ENCODE assay signal across 27 mouse cellular contexts in genomic region chr17:57801180-57801579, GRCm38 (mm10). TPM values are rescaled to one million over a fixed set of nuclear protein-coding genes. Genes with fewer than 3 reads are reported as not detected.
"Had no signal": no experiment of that assay in that cellular context is flagged by ENCODE, and none has a peak within 500 bp of the region (broad histone marks: within the 10 kb centered on the region; RNA-seq: fewer than 3 reads in every experiment).

No protein-coding gene starts in this region.

- DNase-seq: kidney, adult 18-20 months; kidney, adult 9 months; kidney, postnatal 14 days; layer of hippocampus, adult 9-11 months; liver, embryonic 13.5 days; lung, adult 2 months; lung, postnatal 14 days; lung, postnatal 4 days; midbrain, embryonic 14.5 days; right cerebral cortex, postnatal 25 days; spleen, adult 18-20 months; thymus, adult 18-20 months; thymus, postnatal 14 days; thymus, postnatal 4 days had no signal

RNA-seq across cellular contexts. Expression of gene Cntnap5c, which starts 31.8 kb away (rescaled TPM):
- polyA plus RNA-seq: kidney, embryonic 16.5 days; large intestine, adult 2 months; limb, embryonic 11.5 days; limb, embryonic 14.5 days; liver, adult 2 months; liver, embryonic 13.5 days; liver, embryonic 16.5 days; lung, adult 2 months; lung, embryonic 16.5 days; stomach, embryonic 15.5 days had no signal

RNA-seq across cellular contexts. Expression of gene Gm21834, which starts 59.2 kb away (rescaled TPM):
- polyA plus RNA-seq: kidney, embryonic 16.5 days; large intestine, adult 2 months; limb, embryonic 11.5 days; limb, embryonic 14.5 days; liver, adult 2 months; liver, embryonic 13.5 days; liver, embryonic 16.5 days; lung, adult 2 months; lung, embryonic 16.5 days; midbrain, embryonic 11.5 days; midbrain, embryonic 14.5 days; midbrain, postnatal 0 days; neural tube, embryonic 11.5 days; neural tube, embryonic 14.5 days; stomach, embryonic 15.5 days; testis, adult 2 months had no signal
